Comparison of ENCODE assay signal across 22 mouse cellular contexts in genomic region chr1:165187357-165187756, GRCm38 (mm10). TPM values are rescaled to one million over a fixed set of nuclear protein-coding genes. Genes with fewer than 3 reads are reported as not detected.
DNase-seq lines count a peak whose midpoint lies in the region; ATAC-seq lines count a peak whose summit lies in the region.
"Had no signal": no experiment of that assay in that cellular context is flagged by ENCODE, and none has a peak within 500 bp of the region (broad histone marks: within the 10 kb centered on the region; RNA-seq: fewer than 3 reads in every experiment).

No protein-coding gene starts in this region.

- no peak overlapping the region for H3K9ac ChIP-seq in hindbrain, embryonic 16.5 days (ENCODE audit: low read depth, low read length)
- H3K9ac ChIP-seq in hindbrain, embryonic 14.5 days: no peak overlapping the region
- H3K9ac ChIP-seq in midbrain, embryonic 16.5 days (ENCODE audit: low read depth, low read length): no peak overlapping the region
- H3K9ac ChIP-seq: liver, embryonic 12.5 days had no signal

- no peak overlapping the region for H3K27ac ChIP-seq in hindbrain, embryonic 16.5 days (ENCODE audit: low read depth, low read length)
- no peak overlapping the region for H3K27ac ChIP-seq in hindbrain, embryonic 14.5 days
- no peak overlapping the region for H3K27ac ChIP-seq in midbrain, embryonic 16.5 days (ENCODE audit: low read length)
- H3K27ac ChIP-seq: liver, embryonic 12.5 days had no signal

- ATAC-seq in hindbrain, embryonic 16.5 days: peak; percentile 34; the same call in 1 of the 2 replicates
- ATAC-seq in hindbrain, embryonic 14.5 days (ENCODE audit: low FRiP score): no peak
- peak; percentile 66; the same call in 1 of the 2 replicates for ATAC-seq in midbrain, embryonic 16.5 days
- ATAC-seq: intestine, postnatal 0 days; liver, embryonic 12.5 days; lung, postnatal 0 days had no signal

- H3K4me3 ChIP-seq in hindbrain, embryonic 16.5 days (ENCODE audit: low read length): no peak overlapping the region
- H3K4me3 ChIP-seq in hindbrain, embryonic 14.5 days (replicated peaks; ENCODE audit: low read length): no peak overlapping the region
- no peak overlapping the region for H3K4me3 ChIP-seq in midbrain, embryonic 16.5 days (ENCODE audit: low read depth, low read length)
- H3K4me3 ChIP-seq: erythroblast, embryonic 14.5 days; liver, embryonic 12.5 days had no signal

- H3K36me3 ChIP-seq in hindbrain, embryonic 16.5 days (ENCODE audit: control insufficient read depth, insufficient read depth, low read length): no peaks in the 10 kb centered on the region
- H3K36me3 ChIP-seq in hindbrain, embryonic 14.5 days (replicated peaks; ENCODE audit: control insufficient read depth, insufficient read depth): no peaks in the 10 kb centered on the region
- no peaks in the 10 kb centered on the region for H3K36me3 ChIP-seq in midbrain, embryonic 16.5 days (ENCODE audit: control insufficient read depth, insufficient read depth, low read length)

- 39% methylated on average over 5 of the region's 5 CpGs for WGBS in hindbrain, embryonic 16.5 days
- WGBS in hindbrain, embryonic 14.5 days: 45% methylated on average over 5 of the region's 5 CpGs
- WGBS in midbrain, embryonic 16.5 days: 38% methylated on average over 5 of the region's 5 CpGs

- H3K4me1 ChIP-seq in hindbrain, embryonic 16.5 days (ENCODE audit: control insufficient read depth, insufficient read depth, low read depth, low read length): peaks cover 3% of the 10 kb centered on the region
- 0 out of 2 replicates have a peak, but pooled peaks cover 5% of the 10 kb centered on the region for H3K4me1 ChIP-seq in hindbrain, embryonic 14.5 days (replicated peaks; ENCODE audit: control insufficient read depth, insufficient read depth, low read length)
- peaks cover 4% of the 10 kb centered on the region; the same call in 1 of the 2 replicates for H3K4me1 ChIP-seq in midbrain, embryonic 16.5 days (ENCODE audit: control insufficient read depth, insufficient read depth, low read length)

- DNase-seq in hindbrain, embryonic 14.5 days (ENCODE audit: low spot score): no peak
- peak; percentile 57 for DNase-seq in thymus, postnatal 0 days (ENCODE audit: low spot score)
- DNase-seq in thymus, adult 18-20 months: no peak
- no peak for DNase-seq in layer of hippocampus, postnatal 36 days
- DNase-seq in spleen, adult 18-20 months: no peak
- DNase-seq in spleen, postnatal 36 days (ENCODE audit: low spot score in 2 of 2): no peak
- DNase-seq: adrenal gland, postnatal 10 days; embryo, embryonic 11 days; heart, adult 18-20 months; kidney, postnatal 10 days; right cerebral cortex, postnatal 4 days had no signal

- H3K9me3 ChIP-seq in hindbrain, embryonic 16.5 days (ENCODE audit: control insufficient read depth, low read length): no peaks in the 10 kb centered on the region
- H3K9me3 ChIP-seq in hindbrain, embryonic 14.5 days (ENCODE audit: control insufficient read depth, low read length): no peaks in the 10 kb centered on the region
- H3K9me3 ChIP-seq in midbrain, embryonic 16.5 days (replicated peaks; ENCODE audit: control insufficient read depth, low read length, poor library complexity, severe bottlenecking): no peaks in the 10 kb centered on the region
- H3K9me3 ChIP-seq: G1E; liver, embryonic 12.5 days had no signal

- H3K4me2 ChIP-seq in hindbrain, embryonic 16.5 days (ENCODE audit: low read length): no peak overlapping the region
- H3K4me2 ChIP-seq in hindbrain, embryonic 14.5 days (replicated peaks): no peak overlapping the region
- H3K4me2 ChIP-seq in midbrain, embryonic 16.5 days (ENCODE audit: low read length): no peak overlapping the region
- H3K4me2 ChIP-seq: liver, embryonic 12.5 days had no signal

- H3K27me3 ChIP-seq in hindbrain, embryonic 16.5 days (replicated peaks; ENCODE audit: control insufficient read depth, insufficient read depth, low read length): no peaks in the 10 kb centered on the region
- no peaks in the 10 kb centered on the region for H3K27me3 ChIP-seq in hindbrain, embryonic 14.5 days (ENCODE audit: control insufficient read depth, insufficient read depth, low read length)
- H3K27me3 ChIP-seq in midbrain, embryonic 16.5 days (ENCODE audit: control insufficient read depth, insufficient read depth, low read depth, low read length): no peaks in the 10 kb centered on the region
- H3K27me3 ChIP-seq: liver, embryonic 12.5 days had no signal

RNA-seq across cellular contexts. Expression of gene Sft2d2, which starts 6.9 kb away (rescaled TPM):
- 5.8 and 7.9 TPM in 2 replicates for polyA plus RNA-seq in hindbrain, embryonic 16.5 days (2015; fragmentation: Nextera tagmentation; extraction: Ambion mirVana)
- polyA plus RNA-seq in hindbrain, embryonic 14.5 days (2014; fragmentation: Nextera tagmentation; extraction: Ambion mirVana): 8.0 and 9.3 TPM in 2 replicates
- polyA plus RNA-seq in thymus, postnatal 0 days (2015; fragmentation: Nextera tagmentation; extraction: Ambion mirVana): 21.6 and 22.8 TPM in 2 replicates
- 5.3 and 5.9 TPM in 2 replicates for polyA plus RNA-seq in midbrain, embryonic 16.5 days (2015; fragmentation: Nextera tagmentation; extraction: Ambion mirVana)
- total RNA-seq in layer of hippocampus, postnatal 36 days (2021): 10 to 100 TPM; 10.7 to 12.2 TPM

RNA-seq across cellular contexts. Expression of gene Tbx19, which starts 26.8 kb away (rescaled TPM):
- polyA plus RNA-seq in hindbrain, embryonic 16.5 days (2015; fragmentation: Nextera tagmentation; extraction: Ambion mirVana): not detected in 2 replicates
- polyA plus RNA-seq in hindbrain, embryonic 14.5 days (2014; fragmentation: Nextera tagmentation; extraction: Ambion mirVana): not detected in 2 replicates
- 2.8 and 3.9 TPM in 2 replicates for polyA plus RNA-seq in thymus, postnatal 0 days (2015; fragmentation: Nextera tagmentation; extraction: Ambion mirVana)
- 0.11 and 0.16 TPM in 2 replicates for polyA plus RNA-seq in midbrain, embryonic 16.5 days (2015; fragmentation: Nextera tagmentation; extraction: Ambion mirVana)
- total RNA-seq in layer of hippocampus, postnatal 36 days (2021): not detected
- total RNA-seq: adrenal gland, postnatal 10 days; G1E; heart, adult 18-20 months; layer of hippocampus, postnatal 10 days; left cerebral cortex, postnatal 36 days had no signal
- polyA plus RNA-seq: C2C12; G1E; intestine, postnatal 0 days; liver, embryonic 12.5 days; lung, postnatal 0 days; stomach, embryonic 16.5 days had no signal

RNA-seq across cellular contexts. Expression of gene Tiprl, which starts 49.4 kb away (rescaled TPM):
- polyA plus RNA-seq in hindbrain, embryonic 16.5 days (2015; fragmentation: Nextera tagmentation; extraction: Ambion mirVana): 145 and 147 TPM in 2 replicates
- 136 and 138 TPM in 2 replicates for polyA plus RNA-seq in hindbrain, embryonic 14.5 days (2014; fragmentation: Nextera tagmentation; extraction: Ambion mirVana)
- polyA plus RNA-seq in thymus, postnatal 0 days (2015; fragmentation: Nextera tagmentation; extraction: Ambion mirVana): 104 and 113 TPM in 2 replicates
- 146 and 160 TPM in 2 replicates for polyA plus RNA-seq in midbrain, embryonic 16.5 days (2015; fragmentation: Nextera tagmentation; extraction: Ambion mirVana)
- 10 to 100 TPM; 65.9 to 73.3 TPM for total RNA-seq in layer of hippocampus, postnatal 36 days (2021)
